Mouse (Mus musculus) ES-Bruce4 (cell line): ENCODE measurements around the gene Hrasls. TPM values are rescaled to one million over a fixed set of nuclear protein-coding genes. Genes with fewer than 3 reads are reported as not detected.

Experiments
- H3K27ac ChIP-seq: 2 replicates; pipeline ENCODE4 v1.5.1; 2012; ENCODE audit warnings: low read length, inconsistent platforms; ENCODE audit not compliant: insufficient read depth
- H3K27me3 ChIP-seq: 2 replicates; pipeline ENCODE4 v1.6.1; 2012; ENCODE audit warnings: mild to moderate bottlenecking, low read length, inconsistent platforms; ENCODE audit not compliant: control insufficient read depth, poor library complexity, insufficient read depth, severe bottlenecking
- H3K36me3 ChIP-seq: 2 replicates; pipeline ENCODE4 v1.6.1; 2012; ENCODE audit warnings: inconsistent platforms, mild to moderate bottlenecking, low read length, moderate library complexity; ENCODE audit not compliant: control insufficient read depth, poor library complexity, insufficient read depth, severe bottlenecking
- H3K4me1 ChIP-seq: one replicate; pipeline ENCODE4 v1.8.1; 2011; ENCODE audit warnings: low read length; ENCODE audit not compliant: control insufficient read depth, insufficient read depth
- H3K4me3 ChIP-seq: 2 replicates; pipeline ENCODE4 v1.5.1; 2011; ENCODE audit warnings: low read depth, mild to moderate bottlenecking, low read length
- H3K9ac ChIP-seq: 2 replicates; pipeline ENCODE4 v1.6.1; 2012; ENCODE audit warnings: low read depth, mild to moderate bottlenecking, inconsistent platforms; ENCODE audit not compliant: poor library complexity, severe bottlenecking
- H3K9me3 ChIP-seq: replicated peaks from 2 replicates; pipeline ENCODE4 v1.6.1; 2012; ENCODE audit warnings: mild to moderate bottlenecking, low read length, inconsistent platforms; ENCODE audit not compliant: control insufficient read depth, poor library complexity, insufficient read depth, severe bottlenecking
- CTCF ChIP-seq: IDR thresholded peaks from one replicate; pipeline ENCODE4 v1.8.1; 2011; ENCODE audit warnings: low read depth, low read length
- EP300 ChIP-seq: IDR thresholded peaks from 2 replicates; pipeline ENCODE4 v1.6.1; 2011; ENCODE audit warnings: low read depth, low read length; ENCODE audit not compliant: insufficient read depth
- POLR2A ChIP-seq: IDR thresholded peaks from one replicate; pipeline ENCODE4 v1.8.1; 2011; ENCODE audit warnings: low read length; ENCODE audit not compliant: insufficient read depth
- polyA plus RNA-seq: library from polyadenylated mRNA; stranded (reverse); fragments of >200 nt; gene quantifications from 2 replicates; pipeline ENCODE4 v1.2.4, GENCODE M21; 2011; ENCODE audit warnings: low read depth; ENCODE audit not compliant: missing spikeins, insufficient read depth, insufficient read length

Hrasls gene
- polyA plus RNA-seq, 1 experiment = not detected

GRCm38 (mm10) chr16:29192911-29193310, 16.6 kb upstream of the Hrasls start:
- no peak overlapping the region for H3K9ac ChIP-seq
- H3K27me3 ChIP-seq = no peaks in the 10 kb centered on the region
- no peak for TF ChIP-seq CTCF
- TF ChIP-seq EP300 = no peak
- no peak for TF ChIP-seq POLR2A
- H3K9me3 ChIP-seq = no peaks in the 10 kb centered on the region
- no peak overlapping the region for H3K27ac ChIP-seq
- no peak overlapping the region for H3K4me3 ChIP-seq
- H3K4me1 ChIP-seq = no peaks in the 10 kb centered on the region
- no peaks in the 10 kb centered on the region for H3K36me3 ChIP-seq

GRCm38 (mm10) chr16:29193981-29194380, 15.5 kb upstream of the Hrasls start:
- Histone ChIP-seq H3K9ac (no peak overlapping the region), H3K27ac (no peak overlapping the region), H3K4me1 (no peaks in the 10 kb centered on the region), H3K36me3 (no peaks in the 10 kb centered on the region), H3K27me3 (no peaks in the 10 kb centered on the region), H3K9me3 (no peaks in the 10 kb centered on the region), H3K4me3 (no peak overlapping the region)
- TF ChIP-seq EP300 = no peak
- no peak for TF ChIP-seq CTCF
- no peak for TF ChIP-seq POLR2A

- no peak overlapping the region for H3K27ac ChIP-seq
- no peak overlapping the region for H3K4me3 ChIP-seq
- no peaks in the 10 kb centered on the region for H3K4me1 ChIP-seq
- H3K36me3 ChIP-seq = no peaks in the 10 kb centered on the region
- H3K9ac ChIP-seq = no peak overlapping the region
- TF ChIP-seq POLR2A (no peak), CTCF (no peak), EP300 (no peak)
- no peaks in the 10 kb centered on the region for H3K27me3 ChIP-seq
- H3K9me3 ChIP-seq = no peaks in the 10 kb centered on the region
Measured at GRCm38 (mm10) chr16:29195156-29195555, 14.3 kb upstream of the Hrasls start.

DNA sequence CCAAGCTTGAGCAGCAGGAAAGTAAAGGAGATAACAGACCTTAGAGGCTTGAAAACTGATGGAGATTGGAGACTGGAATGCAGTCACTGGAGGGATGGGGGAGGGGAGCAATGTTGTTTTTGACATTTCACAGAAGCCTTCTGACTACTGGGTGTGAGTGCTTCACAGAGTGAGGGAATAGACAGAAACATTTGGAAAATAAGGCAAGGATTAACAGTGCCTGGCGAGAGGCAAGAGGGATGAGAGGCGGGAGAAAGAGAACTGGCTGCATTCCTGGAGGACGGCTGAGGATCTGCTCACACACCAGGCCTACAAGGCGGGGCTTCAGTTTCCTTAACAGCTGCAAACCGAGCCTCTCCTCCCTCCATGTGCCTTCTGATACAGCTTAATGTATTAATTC, 11.0 kb upstream of the Hrasls start:
- no peaks in the 10 kb centered on the region for H3K27me3 ChIP-seq
- TF ChIP-seq POLR2A (no peak), CTCF (no peak), EP300 (no peak)
- no peak overlapping the region for H3K27ac ChIP-seq
- no peaks in the 10 kb centered on the region for H3K4me1 ChIP-seq
- no peak overlapping the region for H3K4me3 ChIP-seq
- H3K9ac ChIP-seq = no peak overlapping the region
- H3K36me3 ChIP-seq = no peaks in the 10 kb centered on the region
- no peaks in the 10 kb centered on the region for H3K9me3 ChIP-seq

- no peak for TF ChIP-seq CTCF
- no peak for TF ChIP-seq POLR2A
- TF ChIP-seq EP300 = no peak
- no peak overlapping the region for H3K9ac ChIP-seq
- H3K36me3 ChIP-seq = no peaks in the 10 kb centered on the region
- H3K27me3 ChIP-seq = no peaks in the 10 kb centered on the region
- H3K4me1 ChIP-seq = no peaks in the 10 kb centered on the region
- H3K9me3 ChIP-seq = no peaks in the 10 kb centered on the region
- no peak overlapping the region for H3K27ac ChIP-seq
- H3K4me3 ChIP-seq = no peak overlapping the region
Measured at GRCm38 (mm10) chr16:29201146-29201545, 8.3 kb upstream of the Hrasls start.

- no peaks in the 10 kb centered on the region for H3K36me3 ChIP-seq
- no peak for TF ChIP-seq POLR2A
- no peak for TF ChIP-seq CTCF
- TF ChIP-seq EP300 = no peak
Measured at GRCm38 (mm10) chr16:29204875-29205274, 4.6 kb upstream of the Hrasls start.

More at GRCm38 (mm10) chr16:29204875-29205274, 4.6 kb upstream of the Hrasls start:
- Histone ChIP-seq H3K4me1 (no peaks in the 10 kb centered on the region), H3K4me3 (no peak overlapping the region), H3K9me3 (no peaks in the 10 kb centered on the region), H3K9ac (no peak overlapping the region), H3K27ac (no peak overlapping the region), H3K27me3 (no peaks in the 10 kb centered on the region)
